ENCODE assay signal across 1 mouse cellular context in genomic region chr12:105003158-105003557, GRCm38 (mm10).
TF ChIP-seq lines count a peak whose summit lies in the region.

No protein-coding gene starts in this region.

TF ChIP-seq in CH12.LX, 34 proteins besides CTCF, POLR2A, EP300 and RAD21 (continued from another document):
- TF ChIP-seq RCOR1 (conservative IDR thresholded peaks at IDR 0.05; ENCODE audit: low read depth, low read length) (no peak), BHLHE40 (IDR thresholded peaks at IDR 0.05; ENCODE audit: low read depth, low read length) (no peak)
